Mouse (Mus musculus): Measurements from ENCODE around the gene Oasl2. TPM values are rescaled to one million over a fixed set of nuclear protein-coding genes. Genes with fewer than 3 reads are reported as not detected.

Oasl2 gene
- polyA plus RNA-seq, 2 experiments = 1.6 to 1.7 TPM

DNA sequence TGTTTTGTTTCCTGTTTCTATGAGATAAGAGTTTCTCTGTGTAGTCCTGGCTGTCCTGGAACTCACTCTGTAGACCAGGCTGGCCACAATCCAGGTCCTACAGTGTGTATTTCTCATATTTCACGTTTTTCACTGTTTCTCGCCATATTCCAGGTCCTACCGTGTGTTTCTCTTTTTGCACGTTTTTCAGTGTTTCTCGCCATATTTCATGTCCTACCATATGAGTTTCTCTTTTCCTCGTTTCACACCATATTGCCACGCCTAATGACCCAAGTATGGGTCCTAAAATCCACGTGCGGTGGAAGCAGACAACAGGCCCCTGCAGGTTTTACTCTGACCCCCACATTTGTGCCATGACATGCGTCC is 25.6 kb downstream of the Oasl2 start:
- Histone ChIP-seq H3K9me3 (ENCODE audit: control insufficient read depth, low read length) (no peaks in the 10 kb centered on the region), H3K27ac (replicated peaks; ENCODE audit: low read depth, low read length) (no peak overlapping the region), H3K36me3 (ENCODE audit: control insufficient read depth, insufficient read depth, low read length) (no peaks in the 10 kb centered on the region), H3K9ac (ENCODE audit: low read depth, low read length, severe bottlenecking) (no peak overlapping the region), H3K4me3 (replicated peaks; ENCODE audit: low read length) (no peak overlapping the region), H3K27me3 (ENCODE audit: control insufficient read depth, insufficient read depth, low read length) (no peaks in the 10 kb centered on the region), H3K4me2 (replicated peaks; ENCODE audit: low read depth, low read length, severe bottlenecking) (no peak overlapping the region), H3K4me1 (ENCODE audit: control insufficient read depth, insufficient read depth, low read length) (peaks cover 7% of the 10 kb centered on the region; the same call in 1 of the 2 replicates)
- no peak for TF ChIP-seq POLR2A (IDR thresholded peaks at IDR 0.05; ENCODE audit: borderline replicate concordance, extremely low read depth, insufficient read depth, insufficient read length)
- no peak for DNase-seq (ENCODE audit: low spot score)
- ATAC-seq (ENCODE audit: low FRiP score, low read depth) = no peak
- WGBS = 54% methylated on average over 10 of the region's 10 CpGs

DNA sequence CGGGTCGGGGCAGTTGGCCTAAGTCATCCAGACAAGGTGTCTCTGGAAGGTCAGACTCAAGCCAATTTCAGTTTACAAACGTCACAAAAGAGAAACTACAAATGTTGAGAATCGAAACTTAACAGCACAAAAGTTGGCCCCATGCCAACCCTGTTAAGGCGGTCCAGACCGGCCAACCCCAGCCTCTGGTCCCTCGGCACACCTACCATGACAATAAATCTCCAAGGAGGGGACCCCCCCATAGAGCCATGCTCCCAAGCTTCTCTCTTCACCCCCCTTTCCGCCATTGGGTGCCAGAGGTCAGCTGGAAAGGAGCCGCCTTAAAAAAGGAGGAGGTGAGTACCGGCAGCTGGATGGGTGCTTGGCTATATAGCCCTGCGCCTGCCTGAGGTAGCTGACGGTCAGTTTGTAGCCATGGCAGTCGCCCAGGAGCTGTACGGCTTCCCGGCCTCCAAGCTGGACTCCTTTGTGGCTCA is 26.3 kb downstream of the Oasl2 start, which contains the start of gene Oasl1:
Gene Oasl1, plus strand, starts transcription at position 243 of the 476 bp plus-strand sequence.
- 0 out of 2 replicates have a peak, but pooled peaks have one; percentile 34 for ATAC-seq (ENCODE audit: low FRiP score, low read depth)
- no peaks in the 10 kb centered on the region for H3K27me3 ChIP-seq (ENCODE audit: control insufficient read depth, insufficient read depth, low read length)
- peaks cover 7% of the 10 kb centered on the region; the same call in 1 of the 2 replicates for H3K4me1 ChIP-seq (ENCODE audit: control insufficient read depth, insufficient read depth, low read length)
- no peaks in the 10 kb centered on the region for H3K9me3 ChIP-seq (ENCODE audit: control insufficient read depth, low read length)
- peak within 1 kb of the TSS; percentile 56 for H3K4me2 ChIP-seq (replicated peaks; ENCODE audit: low read depth, low read length, severe bottlenecking)
- no peak within 1 kb of the TSS for H3K27ac ChIP-seq (replicated peaks; ENCODE audit: low read depth, low read length)
- 18% methylated on average over 15 of the region's 15 CpGs for WGBS
- peak within 1 kb of the TSS; percentile 31 for H3K4me3 ChIP-seq (replicated peaks; ENCODE audit: low read length)
- peak within 1 kb of the TSS; percentile 48 for H3K9ac ChIP-seq (ENCODE audit: low read depth, low read length, severe bottlenecking)
- H3K36me3 ChIP-seq (ENCODE audit: control insufficient read depth, insufficient read depth, low read length) = no peaks in the 10 kb centered on the region
- no peak for TF ChIP-seq POLR2A (IDR thresholded peaks at IDR 0.05; ENCODE audit: borderline replicate concordance, extremely low read depth, insufficient read depth, insufficient read length)
- DNase-seq (ENCODE audit: low spot score) = peak; percentile 36

DNA sequence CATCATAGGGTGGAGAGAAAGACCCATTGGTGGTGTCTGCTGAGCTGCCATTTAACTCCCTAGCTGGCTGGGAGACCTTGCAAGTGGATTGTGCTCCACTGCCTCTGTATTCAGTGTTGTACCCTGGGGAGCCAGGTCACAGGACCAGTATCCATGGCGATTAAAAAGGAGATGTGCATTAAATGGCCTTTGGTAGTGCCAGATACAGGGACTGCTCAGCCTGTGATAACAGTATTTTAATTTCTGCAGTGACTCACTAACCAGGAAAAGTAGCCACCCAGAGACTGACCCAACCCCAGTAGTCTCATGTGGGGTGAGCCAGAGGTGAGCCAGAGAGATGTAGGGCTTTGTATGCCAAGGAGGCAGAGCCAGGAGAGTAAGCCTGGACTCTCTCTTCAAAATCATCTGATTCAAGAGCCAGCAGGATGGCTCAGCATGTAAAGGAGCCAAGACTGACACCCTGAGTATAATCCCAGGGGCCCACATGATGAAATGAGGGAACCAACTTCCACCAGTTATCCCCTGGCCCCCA is 29.5 kb downstream of the Oasl2 start:
- no peaks in the 10 kb centered on the region for H3K9me3 ChIP-seq (ENCODE audit: control insufficient read depth, low read length)
- no peak overlapping the region for H3K27ac ChIP-seq (replicated peaks; ENCODE audit: low read depth, low read length)
- no peak overlapping the region for H3K4me2 ChIP-seq (replicated peaks; ENCODE audit: low read depth, low read length, severe bottlenecking)
- peaks cover 7% of the 10 kb centered on the region; the same call in 1 of the 2 replicates for H3K4me1 ChIP-seq (ENCODE audit: control insufficient read depth, insufficient read depth, low read length)
- no peaks in the 10 kb centered on the region for H3K36me3 ChIP-seq (ENCODE audit: control insufficient read depth, insufficient read depth, low read length)
- WGBS = 65% methylated on average over 1 of the region's 1 CpGs
- no peak for TF ChIP-seq POLR2A (IDR thresholded peaks at IDR 0.05; ENCODE audit: borderline replicate concordance, extremely low read depth, insufficient read depth, insufficient read length)
- DNase-seq (ENCODE audit: low spot score) (no peak), ATAC-seq (ENCODE audit: low FRiP score, low read depth) (no peak)
- no peaks in the 10 kb centered on the region for H3K27me3 ChIP-seq (ENCODE audit: control insufficient read depth, insufficient read depth, low read length)
- H3K9ac ChIP-seq (ENCODE audit: low read depth, low read length, severe bottlenecking) = no peak overlapping the region
- H3K4me3 ChIP-seq (replicated peaks; ENCODE audit: low read length) = no peak overlapping the region

DNA sequence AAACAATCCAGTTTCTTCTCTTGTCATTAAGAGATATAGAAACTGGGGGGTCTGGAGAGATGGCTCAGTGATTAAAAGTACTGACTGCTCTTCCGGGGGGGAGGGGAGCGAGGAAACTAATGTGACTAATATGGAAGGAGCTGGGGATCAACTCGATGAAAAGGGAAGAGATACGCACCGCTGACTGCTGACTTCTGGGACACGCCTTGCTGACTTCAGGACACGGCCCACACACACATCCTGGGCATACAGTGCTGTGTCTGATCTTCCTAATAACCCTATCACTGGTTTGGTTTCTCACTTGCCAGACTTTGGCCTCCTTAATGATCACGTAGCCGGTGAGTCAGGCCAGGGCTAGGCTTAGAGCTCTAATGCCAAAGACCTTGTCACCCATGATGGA is 30.0 kb downstream of the Oasl2 start:
- no peaks in the 10 kb centered on the region for H3K36me3 ChIP-seq (ENCODE audit: control insufficient read depth, insufficient read depth, low read length)
- DNase-seq (ENCODE audit: low spot score) = no peak
- H3K4me2 ChIP-seq (replicated peaks; ENCODE audit: low read depth, low read length, severe bottlenecking) = no peak overlapping the region

DNA sequence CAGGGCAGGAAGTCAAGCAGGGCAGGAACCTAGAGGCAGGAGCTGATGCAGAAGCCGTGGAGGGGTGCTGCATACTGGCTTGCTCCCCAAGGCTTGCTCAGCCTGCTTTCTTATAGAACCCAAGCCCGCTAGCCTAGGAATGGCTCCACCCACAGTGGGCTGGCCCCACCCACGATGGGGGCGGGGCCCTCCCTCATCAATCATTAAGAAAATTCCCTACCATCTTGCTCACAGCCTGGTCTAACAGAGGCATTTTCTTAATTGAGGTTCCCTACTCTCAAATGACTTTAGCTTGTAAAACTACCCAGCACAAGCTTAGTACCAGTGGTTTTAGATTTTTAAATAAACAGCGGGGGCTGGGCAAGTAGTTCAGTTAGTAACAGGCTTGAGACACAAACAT is 34.9 kb downstream of the Oasl2 start:
- Histone ChIP-seq H3K27me3 (ENCODE audit: control insufficient read depth, insufficient read depth, low read length) (no peaks in the 10 kb centered on the region), H3K9ac (ENCODE audit: low read depth, low read length, severe bottlenecking) (no peak overlapping the region), H3K4me3 (replicated peaks; ENCODE audit: low read length) (no peak overlapping the region), H3K36me3 (ENCODE audit: control insufficient read depth, insufficient read depth, low read length) (no peaks in the 10 kb centered on the region), H3K9me3 (ENCODE audit: control insufficient read depth, low read length) (no peaks in the 10 kb centered on the region), H3K27ac (replicated peaks; ENCODE audit: low read depth, low read length) (no peak overlapping the region), H3K4me2 (replicated peaks; ENCODE audit: low read depth, low read length, severe bottlenecking) (no peak overlapping the region), H3K4me1 (ENCODE audit: control insufficient read depth, insufficient read depth, low read length) (no peaks in the 10 kb centered on the region)
- ATAC-seq (ENCODE audit: low FRiP score, low read depth) (no peak), DNase-seq (ENCODE audit: low spot score) (no peak)
- no peak for TF ChIP-seq POLR2A (IDR thresholded peaks at IDR 0.05; ENCODE audit: borderline replicate concordance, extremely low read depth, insufficient read depth, insufficient read length)
- WGBS = 58% methylated on average over 4 of the region's 5 CpGs

More for the DNA sequence above, 30.0 kb downstream of the Oasl2 start:
- no peak overlapping the region for H3K27ac ChIP-seq (replicated peaks; ENCODE audit: low read depth, low read length)
- H3K9me3 ChIP-seq (ENCODE audit: control insufficient read depth, low read length) = no peaks in the 10 kb centered on the region
- no peak overlapping the region for H3K9ac ChIP-seq (ENCODE audit: low read depth, low read length, severe bottlenecking)
- no peak for ATAC-seq (ENCODE audit: low FRiP score, low read depth)
- no peak for TF ChIP-seq POLR2A (IDR thresholded peaks at IDR 0.05; ENCODE audit: borderline replicate concordance, extremely low read depth, insufficient read depth, insufficient read length)
- peaks cover 7% of the 10 kb centered on the region; the same call in 1 of the 2 replicates for H3K4me1 ChIP-seq (ENCODE audit: control insufficient read depth, insufficient read depth, low read length)
- H3K27me3 ChIP-seq (ENCODE audit: control insufficient read depth, insufficient read depth, low read length) = no peaks in the 10 kb centered on the region
- WGBS = 81% methylated on average over 9 of the region's 9 CpGs
- no peak overlapping the region for H3K4me3 ChIP-seq (replicated peaks; ENCODE audit: low read length)
